Comparison of ENCODE assay signal across 20 mouse cellular contexts in genomic region chr9:47608441-47608840, GRCm38 (mm10).
DNase-seq lines count a peak whose midpoint lies in the region; ATAC-seq and TF ChIP-seq lines count a peak whose summit lies in the region.
"Had no signal": no experiment of that assay in that cellular context is flagged by ENCODE, and none has a peak within 500 bp of the region (broad histone marks: within the 10 kb centered on the region; RNA-seq: fewer than 3 reads in every experiment).

No protein-coding gene starts in this region.

- H3K27ac ChIP-seq in intestine, embryonic 15.5 days = no peak overlapping the region
- no peak overlapping the region for H3K27ac ChIP-seq in intestine, postnatal 0 days (ENCODE audit: low read depth, low read length)
- H3K27ac ChIP-seq in lung, embryonic 16.5 days (ENCODE audit: low read length) = 0 out of 2 replicates have a peak overlapping the region, but pooled peaks have one; percentile 3
- H3K27ac ChIP-seq in ES-E14 (ENCODE audit: insufficient read depth, low read depth, low read length, poor library complexity, severe bottlenecking) = 0 out of 2 replicates have a peak overlapping the region, but pooled peaks have one; percentile 10
- H3K27ac ChIP-seq in stomach, postnatal 0 days (replicated peaks) = no peak overlapping the region
- H3K27ac ChIP-seq in midbrain, embryonic 15.5 days = no peak overlapping the region
- H3K27ac ChIP-seq: embryonic facial prominence, embryonic 13.5 days; forebrain, embryonic 12.5 days; gastrocnemius, adult 2 months; hindbrain, embryonic 12.5 days had no signal

- TF ChIP-seq EP300 in stomach, postnatal 0 days (optimal IDR thresholded peaks at IDR 0.05) = no peak

- in situ Hi-C loops in ES-E14 (cut with MboI; ENCODE audit: low sequenced_read_pairs in 2 of 2, unreplicated experiment in 2 of 2) = no loop called here

- no peak overlapping the region for H3K9ac ChIP-seq in intestine, embryonic 15.5 days
- no peak overlapping the region for H3K9ac ChIP-seq in intestine, postnatal 0 days (ENCODE audit: low read depth, low read length)
- no peak overlapping the region for H3K9ac ChIP-seq in lung, embryonic 16.5 days (ENCODE audit: low read length)
- H3K9ac ChIP-seq in ES-E14 (ENCODE audit: insufficient read depth, low read depth, low read length, poor library complexity, severe bottlenecking) = no peak overlapping the region
- no peak overlapping the region for H3K9ac ChIP-seq in stomach, postnatal 0 days (ENCODE audit: low read length)
- no peak overlapping the region for H3K9ac ChIP-seq in midbrain, embryonic 15.5 days
- H3K9ac ChIP-seq: embryonic facial prominence, embryonic 13.5 days; forebrain, embryonic 12.5 days; heart, embryonic 12.5 days; hindbrain, embryonic 12.5 days had no signal

- no peak for TF ChIP-seq CTCF in intestine, postnatal 0 days (IDR thresholded peaks at IDR 0.05; ENCODE audit: low read depth)
- TF ChIP-seq CTCF in stomach, postnatal 0 days (IDR thresholded peaks at IDR 0.05; ENCODE audit: low read depth) = no peak

- H3K4me3 ChIP-seq in intestine, embryonic 15.5 days (replicated peaks) = no peak overlapping the region
- no peak overlapping the region for H3K4me3 ChIP-seq in intestine, postnatal 0 days (ENCODE audit: low read depth, low read length)
- H3K4me3 ChIP-seq in lung, embryonic 16.5 days (ENCODE audit: low read length) = no peak overlapping the region
- H3K4me3 ChIP-seq in ES-E14 (ENCODE audit: insufficient read depth in 1 of 2, low read depth in 1 of 2, low read length in 2 of 2, poor library complexity in 1 of 2, severe bottlenecking in 1 of 2) = no peak overlapping the region
- H3K4me3 ChIP-seq in stomach, postnatal 0 days (ENCODE audit: low read depth, low read length) = no peak overlapping the region
- H3K4me3 ChIP-seq in midbrain, embryonic 15.5 days = no peak overlapping the region
- H3K4me3 ChIP-seq: embryonic facial prominence, embryonic 13.5 days; forebrain, embryonic 12.5 days; gastrocnemius, adult 2 months; heart, embryonic 12.5 days; hindbrain, embryonic 12.5 days had no signal

- no peaks in the 10 kb centered on the region for H3K27me3 ChIP-seq in intestine, embryonic 15.5 days (replicated peaks)
- H3K27me3 ChIP-seq in intestine, postnatal 0 days (replicated peaks; ENCODE audit: control insufficient read depth, insufficient read depth, low read length) = no peaks in the 10 kb centered on the region
- H3K27me3 ChIP-seq in lung, embryonic 16.5 days (ENCODE audit: control insufficient read depth, insufficient read depth, low read depth, low read length) = no peaks in the 10 kb centered on the region
- no peaks in the 10 kb centered on the region for H3K27me3 ChIP-seq in stomach, postnatal 0 days (ENCODE audit: control insufficient read depth, insufficient read depth, low read length)
- H3K27me3 ChIP-seq in midbrain, embryonic 15.5 days (replicated peaks) = no peaks in the 10 kb centered on the region
- H3K27me3 ChIP-seq: CH12.LX; forebrain, embryonic 12.5 days; heart, embryonic 12.5 days; hindbrain, embryonic 12.5 days had no signal

- no peak overlapping the region for H3K4me2 ChIP-seq in intestine, embryonic 15.5 days (replicated peaks)
- no peak overlapping the region for H3K4me2 ChIP-seq in intestine, postnatal 0 days (replicated peaks; ENCODE audit: low read depth)
- no peak overlapping the region for H3K4me2 ChIP-seq in lung, embryonic 16.5 days (ENCODE audit: low read depth, low read length)
- H3K4me2 ChIP-seq in stomach, postnatal 0 days (replicated peaks; ENCODE audit: low read depth) = no peak overlapping the region
- H3K4me2 ChIP-seq in midbrain, embryonic 15.5 days = no peak overlapping the region
- H3K4me2 ChIP-seq: embryonic facial prominence, embryonic 13.5 days; forebrain, embryonic 12.5 days; heart, embryonic 12.5 days; hindbrain, embryonic 12.5 days had no signal

- no peaks in the 10 kb centered on the region for H3K4me1 ChIP-seq in intestine, embryonic 15.5 days (replicated peaks)
- H3K4me1 ChIP-seq in intestine, postnatal 0 days (replicated peaks; ENCODE audit: control insufficient read depth, insufficient read depth, low read length) = no peaks in the 10 kb centered on the region
- peaks cover 22% of the 10 kb centered on the region; the same call in 1 of the 2 replicates for H3K4me1 ChIP-seq in lung, embryonic 16.5 days (replicated peaks; ENCODE audit: control insufficient read depth, insufficient read depth, low read length)
- peaks cover 0 to 4% of the 10 kb centered on the region in 2 experiments; a peak in 1 of 4 replicates for H3K4me1 ChIP-seq in ES-E14 (ENCODE audit: control insufficient read depth in 2 of 2, insufficient read depth in 2 of 2, low read length in 2 of 2, poor library complexity in 1 of 2)
- H3K4me1 ChIP-seq in stomach, postnatal 0 days (replicated peaks; ENCODE audit: control insufficient read depth, insufficient read depth) = no peaks in the 10 kb centered on the region
- H3K4me1 ChIP-seq in midbrain, embryonic 15.5 days = peaks cover 43% of the 10 kb centered on the region

- no peaks in the 10 kb centered on the region for H3K9me3 ChIP-seq in intestine, embryonic 15.5 days
- no peaks in the 10 kb centered on the region for H3K9me3 ChIP-seq in intestine, postnatal 0 days (ENCODE audit: control insufficient read depth)
- no peaks in the 10 kb centered on the region for H3K9me3 ChIP-seq in lung, embryonic 16.5 days (ENCODE audit: control insufficient read depth, low read length)
- H3K9me3 ChIP-seq in ES-E14 (ENCODE audit: control insufficient read depth, insufficient read depth, low read depth, low read length) = no peaks in the 10 kb centered on the region
- no peaks in the 10 kb centered on the region for H3K9me3 ChIP-seq in stomach, postnatal 0 days (ENCODE audit: control insufficient read depth, low read length)
- no peaks in the 10 kb centered on the region for H3K9me3 ChIP-seq in midbrain, embryonic 15.5 days
- H3K9me3 ChIP-seq: embryonic facial prominence, embryonic 13.5 days; forebrain, embryonic 12.5 days; heart, embryonic 12.5 days; hindbrain, embryonic 12.5 days had no signal

- no peak for DNase-seq in lung, postnatal 25 days (ENCODE audit: low spot score)
- no peak for DNase-seq in ES-E14 (ENCODE audit: low read depth, low spot score)
- DNase-seq in stomach, postnatal 0 days (ENCODE audit: low spot score) = peak; percentile 65
- DNase-seq: adrenal gland, adult 2 months; adrenal gland, postnatal 25 days; cerebellum, adult 18-20 months; cerebellum, adult 9-11 months; cerebellum, postnatal 36 days; gastrocnemius, adult 2 months; gastrocnemius, postnatal 25 days; heart, postnatal 36 days had no signal

- no peaks in the 10 kb centered on the region for H3K36me3 ChIP-seq in intestine, embryonic 15.5 days
- H3K36me3 ChIP-seq in intestine, postnatal 0 days (ENCODE audit: control insufficient read depth, insufficient read depth) = no peaks in the 10 kb centered on the region
- no peaks in the 10 kb centered on the region for H3K36me3 ChIP-seq in lung, embryonic 16.5 days (ENCODE audit: control insufficient read depth, insufficient read depth, low read length)
- H3K36me3 ChIP-seq in ES-E14 (ENCODE audit: control insufficient read depth, insufficient read depth, low read length, poor library complexity, severe bottlenecking) = no peaks in the 10 kb centered on the region
- H3K36me3 ChIP-seq in stomach, postnatal 0 days (ENCODE audit: control insufficient read depth, insufficient read depth, low read length) = no peaks in the 10 kb centered on the region
- no peaks in the 10 kb centered on the region for H3K36me3 ChIP-seq in midbrain, embryonic 15.5 days (replicated peaks)
- H3K36me3 ChIP-seq: embryonic facial prominence, embryonic 13.5 days; forebrain, embryonic 12.5 days; heart, embryonic 12.5 days; hindbrain, embryonic 12.5 days had no signal

- peak; percentile 63 for ATAC-seq in intestine, embryonic 15.5 days
- no peak for ATAC-seq in intestine, postnatal 0 days
- peak; percentile 29; the same call in 1 of the 2 replicates for ATAC-seq in lung, embryonic 16.5 days (ENCODE audit: low read depth)
- peak; percentile 96 for ATAC-seq in stomach, postnatal 0 days (ENCODE audit: low FRiP score, low TSS enrichment)
- no peak for ATAC-seq in midbrain, embryonic 15.5 days (replicated peaks)

- WGBS in intestine, embryonic 15.5 days = 64% methylated on average over 7 of the region's 7 CpGs
- 51% methylated on average over 7 of the region's 7 CpGs for WGBS in intestine, postnatal 0 days
- 50% methylated on average over 7 of the region's 7 CpGs for WGBS in lung, embryonic 16.5 days
- 49% methylated on average over 7 of the region's 7 CpGs for WGBS in stomach, postnatal 0 days
- 84% methylated on average over 7 of the region's 7 CpGs for WGBS in midbrain, embryonic 15.5 days

TF ChIP-seq in ES-E14, 5 proteins besides CTCF, POLR2A, EP300 and RAD21:
- TF ChIP-seq ZNF384 (IDR thresholded peaks at IDR 0.05; ENCODE audit: low read depth, low read length) (no peak), CHD2 (IDR thresholded peaks at IDR 0.05; ENCODE audit: low read depth, low read length) (no peak), ZC3H11A (IDR thresholded peaks at IDR 0.05; ENCODE audit: borderline replicate concordance, low read depth, low read length) (no peak), HCFC1 (IDR thresholded peaks at IDR 0.05; ENCODE audit: borderline replicate concordance, insufficient read depth, low read length) (no peak), MAFK (IDR thresholded peaks at IDR 0.05; ENCODE audit: insufficient read depth, low read depth, low read length) (no peak)

Comparison
In these comparisons a context has a peak if more than half of its experiments do, and no peak if none do; other contexts are left out.
1. ATAC-seq: peak in intestine, embryonic 15.5 days (single experiment), lung, embryonic 16.5 days (single experiment) and stomach, postnatal 0 days (single experiment); none in intestine, postnatal 0 days (single experiment) and midbrain, embryonic 15.5 days (single experiment).
2. H3K27ac ChIP-seq: peak in lung, embryonic 16.5 days (single experiment) and ES-E14 (single experiment); none in intestine, embryonic 15.5 days (single experiment), intestine, postnatal 0 days (single experiment), stomach, postnatal 0 days (single experiment) and midbrain, embryonic 15.5 days (single experiment).